Mouse (Mus musculus) c-Kit-positive CD71-positive TER-119-negative erythroid progenitor cells, embryonic 14.5 days (primary cell): ENCODE data around the gene Rlbp1.

Experiments
- DNase-seq: peaks from one replicate; pipeline ENCODE4 v3.0.0-alpha.2; 2013; ENCODE audit warnings: low read depth

Gene Rlbp1

DNA sequence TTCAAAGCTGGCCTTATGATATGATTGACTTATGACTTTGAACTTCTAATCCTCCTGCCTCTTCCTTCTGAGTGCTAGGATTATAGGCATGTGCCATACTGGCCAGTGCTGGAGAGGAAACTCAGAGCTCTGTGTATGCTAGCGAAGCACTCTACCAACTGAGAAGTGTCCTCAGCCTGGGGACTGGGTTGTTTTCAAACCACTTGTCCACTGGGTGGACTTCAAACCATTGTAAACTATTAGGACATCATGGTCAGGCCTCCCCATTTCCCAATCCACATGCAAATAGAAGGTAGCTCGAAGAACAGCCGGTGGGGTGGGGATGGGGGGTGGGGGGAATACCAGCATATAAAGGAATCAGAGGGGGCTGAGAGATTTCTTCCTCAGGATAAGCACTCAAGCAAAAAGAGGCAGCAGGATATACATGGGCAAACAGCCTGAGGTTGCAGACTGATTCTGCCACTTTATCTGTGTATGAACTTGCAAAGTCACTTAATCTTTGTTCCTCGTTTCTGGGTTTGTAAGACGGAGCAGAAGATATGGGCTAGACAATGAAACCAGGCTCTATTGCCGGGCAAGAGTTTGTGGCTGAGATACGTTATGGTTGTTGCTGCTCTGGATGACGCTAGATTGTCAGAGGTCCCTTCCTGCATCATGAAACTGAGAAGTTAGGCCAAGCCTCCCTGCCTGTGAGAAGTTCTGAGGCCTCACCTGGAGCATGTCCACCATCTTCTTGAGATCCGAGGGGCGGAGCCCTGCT is 10.2 kb downstream of the Rlbp1 start:
- DNase-seq, result no peak

DNA sequence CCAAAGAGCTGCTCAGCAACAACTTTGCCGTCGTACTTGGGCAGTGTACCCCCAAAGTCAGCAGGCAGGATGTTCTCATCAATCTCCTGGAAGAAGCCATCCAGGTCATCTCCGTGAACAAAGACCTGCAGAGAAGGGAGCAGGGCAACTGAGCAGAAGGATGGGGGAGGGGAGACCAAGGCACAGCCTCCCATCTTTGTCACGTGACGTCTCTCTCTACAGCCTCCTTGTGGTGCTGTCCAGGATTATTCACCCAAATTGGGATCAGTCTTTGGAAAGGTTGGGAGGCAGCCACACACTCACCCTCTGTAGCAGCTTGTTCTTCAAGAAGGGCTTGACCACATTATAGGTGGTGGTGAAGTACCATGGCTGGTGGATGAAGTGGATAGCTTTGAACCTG is 11.3 kb downstream of the Rlbp1 start:
- no peak for DNase-seq

DNA sequence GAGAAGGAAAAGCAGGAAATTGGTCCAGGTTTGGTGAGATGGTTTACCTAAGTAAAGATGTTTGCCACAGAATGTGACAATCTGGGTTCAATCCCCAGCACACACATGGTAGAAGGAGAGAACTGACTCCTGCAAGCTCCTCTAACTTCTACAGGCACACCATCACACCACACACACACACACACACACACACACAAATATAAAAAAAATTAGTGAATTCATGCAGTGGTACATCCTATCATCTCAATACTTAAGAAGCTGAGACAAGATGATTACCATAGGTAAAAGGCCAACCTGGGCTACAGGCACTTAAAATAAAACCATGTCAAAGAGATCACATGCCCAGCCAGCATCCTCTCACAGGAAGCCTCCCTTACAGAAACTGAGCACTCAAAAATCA is 12.8 kb downstream of the Rlbp1 start:
- no peak for DNase-seq

DNA sequence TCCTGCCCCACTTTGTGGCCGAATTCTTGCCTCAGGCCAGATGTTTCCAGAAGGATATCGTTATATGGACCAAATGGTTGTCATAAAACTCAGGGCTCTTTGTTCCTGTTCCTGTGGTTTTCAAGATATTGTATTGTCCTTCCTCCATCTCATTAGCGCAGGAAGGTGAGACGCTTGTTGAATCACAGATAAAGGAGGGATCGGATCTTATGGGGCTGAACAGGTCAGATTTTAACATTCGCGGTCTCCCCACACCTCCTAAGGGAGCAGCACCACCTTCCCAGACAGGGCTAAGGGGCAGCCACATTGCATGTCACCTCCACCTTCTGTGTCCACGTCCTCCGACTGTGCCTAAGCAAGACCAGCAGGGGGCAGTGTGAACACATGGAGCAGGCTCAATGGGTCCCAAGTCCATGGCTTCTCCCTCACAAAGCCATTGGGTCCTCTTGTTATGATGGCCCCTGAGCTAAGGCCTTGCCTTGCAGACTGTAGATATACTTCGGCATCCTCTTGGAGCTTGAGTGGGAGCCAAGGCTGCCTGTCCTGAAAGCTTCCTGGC is 15.4 kb downstream of the Rlbp1 start:
- peak; percentile 68 for DNase-seq

DNA sequence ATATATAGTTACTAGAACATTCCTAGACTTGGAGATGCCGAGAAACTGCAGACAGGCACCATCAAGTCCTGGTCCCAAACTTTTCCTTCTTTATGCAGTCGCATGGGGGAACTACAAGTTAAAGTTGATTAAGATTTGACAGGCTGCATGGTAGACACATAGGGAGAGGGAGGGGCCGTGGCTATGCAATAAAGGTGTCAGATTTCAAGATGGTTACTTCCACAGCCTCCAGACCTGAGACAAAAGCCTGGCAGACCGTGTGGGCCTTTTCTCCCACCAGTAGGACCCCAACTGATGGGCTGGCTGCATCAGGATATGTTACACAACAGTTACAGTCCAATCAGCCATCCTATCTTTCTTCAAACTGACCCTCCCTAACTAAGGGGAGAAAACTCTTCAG is 17.4 kb downstream of the Rlbp1 start:
- DNase-seq, result no peak

DNA sequence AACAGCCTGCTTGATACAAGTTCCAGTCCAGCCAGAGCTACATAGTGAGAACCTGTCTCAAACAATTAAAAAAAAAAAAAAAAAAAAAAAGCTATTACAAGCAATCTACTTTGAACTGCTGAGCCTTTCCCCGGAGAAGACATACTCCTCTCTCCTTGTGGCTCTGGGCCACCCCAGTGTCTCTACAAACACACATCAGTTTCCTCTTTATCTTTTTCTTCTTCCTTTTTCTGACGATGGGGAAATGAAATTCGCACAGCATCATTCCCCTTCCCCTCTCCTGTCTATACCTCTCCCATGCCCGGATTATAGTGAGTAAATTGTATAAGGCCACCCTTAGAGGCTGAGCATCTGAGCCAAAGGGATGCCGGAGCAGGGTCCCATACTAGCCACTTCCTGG is 18.2 kb downstream of the Rlbp1 start:
- no peak for DNase-seq

DNA sequence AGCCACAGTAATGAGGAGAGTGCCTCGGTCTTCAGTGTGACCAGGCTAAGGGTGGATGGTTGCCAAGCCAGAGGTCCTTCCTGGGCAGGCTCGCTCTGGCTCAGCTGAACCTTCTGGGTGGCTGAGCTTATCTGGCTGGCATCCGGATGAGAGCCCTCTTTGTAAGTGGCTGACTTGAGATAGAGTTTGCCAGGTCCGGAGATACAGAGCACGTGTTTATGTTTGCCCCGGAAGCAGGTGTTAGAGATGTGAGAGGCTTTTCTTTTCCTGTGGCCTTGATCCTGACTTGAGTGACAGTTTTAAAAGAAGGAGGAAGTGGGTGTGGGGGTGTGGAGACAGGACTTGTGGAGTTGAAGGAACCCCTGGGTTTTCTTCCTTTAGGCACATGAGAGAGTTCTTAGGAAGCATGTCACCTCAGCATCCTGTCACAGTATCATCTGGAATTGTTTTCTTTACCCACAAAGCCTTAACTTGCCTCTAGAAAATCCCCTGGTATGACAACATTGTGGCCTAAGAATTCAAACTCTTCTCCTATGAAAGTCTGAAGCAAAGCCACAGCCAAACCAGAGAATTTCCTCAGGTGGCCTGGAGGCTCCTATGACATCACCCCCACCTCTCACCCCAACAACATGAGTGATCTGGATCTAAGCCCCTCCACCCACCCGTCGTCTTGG is 23.3 kb downstream of the Rlbp1 start:
- no peak for DNase-seq

DNA sequence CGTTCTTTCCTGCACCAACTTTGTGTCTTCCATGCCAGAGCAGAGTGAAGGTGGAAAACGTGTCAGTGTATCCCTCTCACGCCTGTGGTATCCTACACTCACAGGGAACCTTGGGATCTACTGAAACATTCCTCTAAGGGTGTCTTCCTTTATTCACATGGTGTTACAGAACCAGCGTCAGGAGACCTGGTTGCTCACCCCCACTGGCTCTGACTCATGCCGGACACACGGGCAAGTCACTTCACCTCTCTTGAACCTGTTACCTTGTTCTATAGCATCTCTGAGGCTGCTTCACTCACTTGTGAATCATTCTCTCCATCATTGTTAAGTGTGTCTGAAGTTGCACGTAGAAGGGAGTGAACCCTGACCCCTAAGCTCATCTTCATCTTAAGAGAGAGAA is 24.0 kb downstream of the Rlbp1 start:
- DNase-seq, result no peak

DNA sequence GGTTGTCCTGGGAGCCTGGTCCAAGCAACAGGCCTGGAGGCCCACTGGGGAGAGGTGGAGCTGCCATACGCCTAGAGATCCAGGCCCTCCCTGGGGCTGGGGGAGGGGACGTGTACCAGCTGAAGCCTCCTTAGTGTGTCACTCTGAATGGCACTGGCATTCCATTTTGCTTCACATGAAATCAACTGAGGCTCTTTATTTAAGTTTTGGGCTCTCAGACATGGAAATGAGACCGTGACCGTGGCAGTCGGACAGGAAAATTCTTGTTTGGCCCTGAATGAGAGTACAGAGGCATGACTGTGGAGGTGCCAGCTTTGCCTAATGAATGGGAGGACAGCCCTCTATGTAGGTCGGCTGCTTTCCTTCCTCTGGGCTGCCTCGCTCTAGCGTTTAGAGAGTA is 24.6 kb downstream of the Rlbp1 start:
- DNase-seq, result no peak

DNA sequence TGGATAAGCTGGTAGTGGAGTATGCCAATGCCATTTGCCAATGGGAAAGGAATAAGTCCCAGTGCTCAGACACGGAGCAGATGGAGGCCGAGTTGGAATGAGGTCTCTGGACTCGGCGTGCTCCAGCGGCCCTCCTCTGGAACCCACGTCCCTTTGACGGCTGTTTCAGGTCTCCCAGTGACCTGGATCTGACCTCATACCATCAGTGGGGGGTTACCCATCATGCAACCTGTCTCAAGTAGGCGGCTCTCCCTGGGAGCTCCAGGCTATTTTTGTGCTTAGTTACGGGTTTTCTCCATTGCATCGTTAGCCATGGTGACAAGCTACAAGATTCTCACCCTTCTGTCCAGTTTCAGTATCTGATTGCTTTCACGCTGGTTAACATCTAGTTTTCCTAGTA is 26.8 kb downstream of the Rlbp1 start:
- no peak for DNase-seq

DNA sequence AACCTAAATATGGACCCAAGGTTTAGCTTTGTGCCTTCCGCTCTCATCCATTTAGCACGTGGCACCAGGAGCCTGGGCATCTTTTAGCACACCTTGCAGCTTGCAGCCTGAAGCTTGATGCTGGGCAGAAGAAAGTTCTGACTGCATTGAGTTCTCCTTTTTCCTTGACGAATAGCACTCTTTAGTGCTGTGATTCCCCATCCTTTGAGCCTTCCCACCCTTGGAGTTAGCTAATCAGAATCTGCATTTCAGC is 27.7 kb downstream of the Rlbp1 start:
- DNase-seq, result no peak

DNA sequence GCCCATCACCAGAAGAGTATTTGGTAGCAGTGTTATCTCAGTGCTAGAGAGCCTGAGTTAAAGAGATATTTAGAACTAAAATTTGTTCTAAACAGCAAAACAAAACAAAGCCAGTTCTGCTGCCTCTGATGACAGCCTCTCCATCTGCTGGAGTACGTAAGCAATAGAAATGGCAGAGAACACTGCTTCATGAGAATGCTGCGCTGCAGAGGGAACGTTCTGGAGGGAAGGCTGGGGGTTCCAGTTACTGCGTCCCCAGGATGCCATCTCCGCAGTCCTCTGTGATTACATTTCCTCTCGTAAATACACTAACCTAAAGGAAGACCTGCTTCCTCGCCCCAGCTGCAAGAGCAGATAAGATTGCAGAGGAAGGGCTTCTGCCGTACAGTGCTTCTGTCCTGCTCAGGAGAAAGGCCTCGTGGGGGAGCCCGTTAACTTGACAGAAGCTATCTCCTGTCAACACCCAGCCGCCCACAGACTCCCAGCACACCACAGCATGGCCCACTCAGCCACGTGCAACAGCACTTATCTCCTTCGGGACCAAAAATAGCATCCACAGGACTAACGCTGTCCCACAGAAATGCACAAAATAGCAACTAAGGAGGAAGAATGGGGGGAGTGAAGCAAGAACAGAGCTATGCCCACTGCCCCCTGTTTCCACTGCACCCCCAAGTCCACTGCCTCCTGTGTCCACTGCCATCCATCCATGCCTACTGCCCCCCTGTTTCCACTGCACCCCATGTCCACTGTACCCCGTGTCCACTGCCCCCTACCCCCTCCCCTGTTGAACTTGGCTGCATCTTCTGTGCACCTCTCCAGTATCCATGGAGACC is 28.3 kb downstream of the Rlbp1 start:
- DNase-seq, result peak; percentile 81

DNA sequence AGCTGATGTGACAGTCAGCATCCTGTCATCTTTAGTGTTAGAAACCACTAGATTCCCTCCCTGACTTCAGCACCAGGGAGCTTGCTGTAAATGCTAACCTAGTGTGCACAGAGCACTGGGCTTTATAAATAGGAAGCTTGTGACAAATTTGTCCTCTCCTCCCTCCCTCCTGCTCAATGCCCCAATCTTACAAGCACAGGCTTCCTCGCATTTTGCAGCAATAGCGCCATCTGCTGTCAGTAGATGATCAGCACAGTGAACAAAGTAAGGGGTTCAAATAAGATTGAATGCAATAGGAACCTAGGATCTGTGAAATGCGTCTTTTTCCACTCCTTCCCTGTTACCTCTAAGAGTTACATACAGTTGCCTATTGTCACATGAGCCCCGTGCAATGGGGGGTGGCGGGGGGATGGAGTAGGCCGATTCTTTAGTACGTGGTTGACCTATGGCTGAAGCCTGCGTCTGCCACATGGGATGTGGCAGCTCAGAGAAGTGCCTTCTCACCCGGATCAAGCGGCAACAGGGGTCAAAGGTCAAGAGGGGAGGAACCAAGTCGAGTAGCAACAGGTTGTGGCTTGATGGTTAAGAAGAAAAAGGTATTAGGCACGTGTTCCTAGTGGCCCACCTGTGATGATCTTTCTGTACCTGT is 37.0 kb downstream of the Rlbp1 start:
- DNase-seq, result peak; percentile 67

DNA sequence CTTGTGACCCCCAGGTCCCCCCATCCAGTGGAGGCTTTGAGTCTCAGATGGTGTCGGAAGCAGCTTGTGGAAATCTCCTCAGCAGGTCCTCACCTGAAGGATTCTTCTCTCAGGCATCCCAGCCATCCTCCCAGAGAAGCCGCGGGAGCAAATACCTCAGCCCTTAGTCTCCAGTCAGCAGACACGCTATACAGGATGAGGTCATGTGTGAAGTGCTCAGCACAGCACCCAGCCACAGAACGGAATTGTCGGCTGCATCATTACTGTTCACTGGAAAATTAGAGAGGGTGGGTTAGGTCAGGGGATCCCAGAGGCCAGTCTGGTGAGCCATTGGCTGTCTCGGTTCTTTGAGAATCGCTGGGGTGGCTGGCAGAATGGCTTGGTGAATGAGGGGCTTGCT is 38.0 kb downstream of the Rlbp1 start:
- no peak for DNase-seq

DNA sequence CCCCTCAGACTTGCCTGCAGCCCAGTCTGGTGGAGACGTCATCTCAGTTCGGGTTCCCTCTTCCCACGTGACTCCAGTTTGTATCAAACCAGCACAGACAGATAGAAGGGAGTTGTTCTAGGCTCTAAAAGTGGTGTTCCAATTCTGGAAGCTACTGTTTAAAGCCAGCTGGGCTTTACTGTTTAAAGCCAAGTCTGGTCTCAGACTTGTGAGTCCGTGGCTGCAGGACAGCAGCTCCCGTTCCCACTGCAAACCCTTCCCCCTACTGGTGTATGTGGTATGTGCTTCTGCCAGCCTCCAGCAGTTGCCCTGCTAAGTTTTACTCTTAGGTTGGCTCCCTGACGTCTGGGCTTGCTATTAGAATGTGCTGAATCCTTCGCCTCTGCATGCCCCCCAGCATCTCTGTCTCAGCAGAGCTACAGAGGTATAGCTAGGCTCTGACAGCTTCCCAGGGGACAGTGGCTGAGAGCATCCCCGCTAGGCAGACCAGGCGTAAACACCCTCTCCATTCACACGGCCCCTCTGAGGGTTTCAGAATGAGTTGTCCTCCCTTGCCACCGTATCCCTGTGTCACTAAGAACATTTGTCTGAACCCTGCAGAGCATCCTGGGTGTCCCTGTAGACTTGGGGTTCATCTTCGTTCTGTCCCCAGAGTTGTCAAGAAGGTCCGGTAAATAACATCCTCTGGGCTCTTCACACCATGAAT is 39.6 kb downstream of the Rlbp1 start:
- DNase-seq, result no peak

DNA sequence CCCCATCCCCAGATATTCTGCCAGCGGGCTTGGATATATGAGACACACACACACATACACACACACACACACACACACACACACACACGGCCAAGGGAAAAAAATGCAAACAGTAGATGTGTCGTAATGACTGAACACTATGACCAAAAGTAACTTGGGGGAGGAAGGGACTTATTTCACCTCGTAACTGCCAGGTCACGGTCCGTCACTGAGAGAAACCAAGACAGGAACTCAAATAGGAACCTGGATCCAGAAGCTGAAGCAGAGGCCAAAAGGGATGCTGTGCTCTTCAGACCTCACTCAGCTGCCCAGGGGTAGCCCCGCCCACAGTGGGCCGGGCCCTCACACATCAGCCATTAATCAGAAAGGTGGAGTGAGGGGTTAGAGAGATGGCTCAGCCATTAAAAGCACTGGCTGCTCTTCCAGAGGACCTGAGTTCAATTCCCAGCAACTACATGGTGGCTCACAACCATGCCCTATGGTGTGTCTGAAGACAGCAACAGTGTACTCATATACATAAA is 40.2 kb downstream of the Rlbp1 start:
- DNase-seq, result no peak

DNA sequence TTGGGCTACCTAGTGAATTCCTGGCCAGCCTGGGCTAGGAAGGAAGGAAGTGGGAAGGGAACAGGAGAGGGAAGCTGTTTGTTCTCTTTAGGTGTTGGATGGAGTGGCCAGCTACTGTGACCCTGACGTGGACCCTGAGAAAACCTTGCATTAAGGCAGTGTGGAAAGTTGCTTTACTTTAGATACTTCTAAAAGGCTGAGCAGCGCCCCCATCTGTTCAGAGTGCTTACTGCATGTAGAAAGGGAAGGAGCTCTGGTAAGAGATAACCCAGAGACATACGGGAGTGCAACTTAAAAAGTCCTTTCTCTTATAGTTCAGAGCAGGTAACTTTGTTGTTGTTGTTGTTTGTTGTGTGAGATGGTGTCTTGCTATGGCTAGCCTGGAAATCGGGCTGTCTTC is 40.9 kb downstream of the Rlbp1 start:
- peak; percentile 70 for DNase-seq

DNA sequence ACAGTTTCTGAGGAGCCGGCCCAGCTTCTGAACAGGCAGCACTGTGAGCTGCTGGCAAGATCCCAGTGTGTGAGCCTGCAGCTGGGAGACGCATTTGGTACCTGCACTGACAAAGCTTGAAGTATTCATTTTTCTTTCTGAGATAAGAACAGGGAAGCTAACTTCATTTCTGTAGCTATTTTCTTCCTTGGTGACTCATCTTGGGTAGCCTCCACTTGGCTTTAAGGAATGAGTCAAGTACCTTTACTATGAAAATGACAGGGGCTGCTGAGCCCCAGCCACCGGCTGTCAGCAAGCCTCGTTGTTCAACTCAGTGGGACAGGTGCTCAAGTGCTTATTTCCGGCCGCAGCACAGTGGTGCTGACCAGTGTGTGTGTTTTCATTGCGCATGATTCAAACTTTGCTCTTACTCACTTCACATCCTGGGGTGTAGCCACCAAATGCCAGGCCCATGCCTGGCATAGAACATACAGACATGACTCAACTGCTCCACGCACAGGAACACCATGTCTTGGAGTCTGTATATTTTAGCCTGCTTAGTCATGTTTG is 50.4 kb downstream of the Rlbp1 start:
- DNase-seq, result no peak

DNA sequence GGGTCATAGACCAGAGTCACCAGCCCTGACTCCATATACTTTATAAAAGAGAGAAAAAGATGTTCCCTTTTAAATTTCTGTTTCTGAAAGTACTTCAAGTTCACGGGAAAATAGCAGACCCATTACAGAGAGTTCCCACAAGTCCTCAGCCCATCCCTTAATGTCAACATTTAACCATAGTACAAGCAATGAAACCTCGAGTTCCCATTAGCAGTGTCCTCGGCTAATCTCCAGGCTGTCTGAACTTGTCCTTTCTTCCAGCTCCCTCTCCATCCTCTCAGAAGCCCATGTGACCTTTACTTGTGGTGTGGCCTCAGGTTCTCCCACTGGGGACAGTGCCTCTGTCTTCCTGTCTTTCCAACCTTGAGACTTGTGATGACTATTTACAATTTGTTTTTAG is 53.4 kb downstream of the Rlbp1 start:
- DNase-seq, result no peak

DNA sequence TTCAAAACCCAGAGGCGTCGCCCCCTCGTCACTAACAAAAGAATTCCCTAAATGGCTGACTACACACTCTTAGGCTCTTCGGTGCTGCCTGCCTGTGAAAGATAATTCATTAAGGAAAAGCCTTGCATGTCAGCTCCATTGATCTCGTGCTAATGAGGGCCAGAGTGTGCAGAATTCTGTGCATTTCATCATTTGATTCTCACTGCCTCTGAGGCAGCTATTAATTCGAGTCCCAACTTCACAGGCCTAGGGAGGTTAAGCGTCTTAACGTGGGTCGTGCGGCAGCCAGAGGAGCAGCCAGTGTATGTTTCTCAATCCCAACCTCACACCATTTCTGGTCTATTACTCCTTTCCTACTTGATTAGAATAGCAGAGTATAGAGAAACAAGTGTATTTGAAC is 55.7 kb downstream of the Rlbp1 start:
- no peak for DNase-seq

DNA sequence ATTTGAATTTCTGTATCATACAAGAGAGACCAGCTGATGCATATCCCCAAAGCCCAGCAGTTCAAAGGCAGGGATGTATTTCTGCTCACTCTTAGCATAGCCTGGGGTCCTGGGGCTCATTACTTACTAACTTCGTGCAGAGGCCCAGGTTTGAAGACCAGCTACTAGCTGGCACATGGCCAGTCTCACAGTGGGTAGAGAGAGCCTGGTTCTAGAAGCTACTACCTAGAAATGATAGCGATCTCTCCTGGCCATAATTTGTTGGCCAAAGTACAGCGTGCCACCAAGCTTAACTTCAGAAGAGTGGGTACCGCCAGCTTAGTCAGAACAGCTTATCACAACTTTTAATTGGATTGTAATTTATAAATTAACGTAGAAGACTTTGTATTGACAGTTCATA is 58.1 kb downstream of the Rlbp1 start:
- DNase-seq, result no peak
